Mouse (Mus musculus): ENCODE measurements around the gene Slco2a1.

DNA sequence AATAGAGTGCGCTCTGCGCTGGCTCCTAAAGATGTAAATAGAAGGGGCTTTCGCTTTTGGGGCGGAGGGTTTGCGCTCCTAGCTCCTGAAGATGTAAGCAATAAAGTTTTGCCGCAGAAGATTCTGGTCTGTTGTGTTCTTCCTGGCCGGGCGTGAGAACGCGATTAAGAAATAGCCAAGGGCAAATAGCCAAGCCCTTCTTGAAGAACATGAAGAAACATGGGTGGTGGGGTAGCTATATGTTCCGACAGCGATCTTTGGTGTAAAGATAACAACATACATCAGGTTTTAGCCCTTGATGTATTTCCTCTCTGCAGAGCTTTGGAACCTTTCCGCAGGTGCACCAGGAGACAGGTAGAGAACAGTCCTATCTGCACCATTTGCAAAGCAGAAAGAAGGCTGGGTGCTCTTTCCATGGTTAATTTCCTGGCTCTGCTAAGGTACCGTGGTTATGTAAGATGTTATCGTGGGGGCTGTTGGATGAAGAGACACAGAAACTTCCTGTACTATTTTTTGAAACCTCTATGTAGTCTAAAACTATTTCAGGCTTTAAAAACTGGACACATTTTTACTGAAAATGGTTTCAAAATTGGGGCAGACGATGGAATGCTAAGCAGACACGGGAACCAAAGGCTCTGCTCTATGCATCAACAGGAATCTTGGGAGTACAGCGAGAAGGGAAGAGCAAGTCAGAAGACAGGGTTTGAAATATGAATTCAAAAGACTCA lies 120.6 kb downstream of the Slco2a1 start:
- TF ChIP-seq POLR2A (IDR thresholded peaks at IDR 0.05; ENCODE audit: extremely low read depth, insufficient read depth, low read length) (peak; percentile 39; the same call in 1 of the 2 replicates), CTCF (IDR thresholded peaks at IDR 0.05; ENCODE audit: extremely low read depth, insufficient read depth, low read length) (no peak)
